Mouse (Mus musculus) brain, embryonic 18.5 days (tissue): ENCODE measurements around the gene Rhobtb1.

Source experiments
- DNase-seq: peaks from one replicate; pipeline ENCODE4 v3.0.0-alpha.2; 2012; ENCODE audit warnings: low read depth, low spot score

Gene Rhobtb1

DNA sequence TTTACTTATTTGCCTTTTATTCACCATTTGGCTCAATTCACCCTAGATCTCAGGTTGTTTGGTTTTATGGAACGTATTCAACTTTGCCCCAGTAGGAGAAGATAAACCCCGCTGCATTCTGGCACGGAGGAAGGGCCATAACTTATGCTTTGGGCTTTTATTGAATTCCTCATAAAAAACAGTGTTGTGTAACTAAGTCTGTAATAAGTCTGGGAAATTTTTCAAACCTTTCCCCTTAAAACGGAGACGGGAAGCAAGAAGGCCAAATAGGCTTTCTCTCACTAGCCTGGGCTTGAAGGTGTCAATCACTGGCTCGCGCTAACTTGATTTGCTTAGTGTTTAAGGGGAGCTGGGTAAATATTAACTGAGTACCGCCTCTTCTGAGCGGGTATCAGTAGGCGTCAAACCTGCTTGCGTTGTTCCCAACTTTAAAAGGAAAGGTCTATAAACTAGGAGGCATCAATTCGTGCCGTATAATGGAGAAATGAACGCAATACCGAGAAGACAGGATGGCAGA is 170.3 kb downstream of the Rhobtb1 start:
- no peak for DNase-seq

DNA sequence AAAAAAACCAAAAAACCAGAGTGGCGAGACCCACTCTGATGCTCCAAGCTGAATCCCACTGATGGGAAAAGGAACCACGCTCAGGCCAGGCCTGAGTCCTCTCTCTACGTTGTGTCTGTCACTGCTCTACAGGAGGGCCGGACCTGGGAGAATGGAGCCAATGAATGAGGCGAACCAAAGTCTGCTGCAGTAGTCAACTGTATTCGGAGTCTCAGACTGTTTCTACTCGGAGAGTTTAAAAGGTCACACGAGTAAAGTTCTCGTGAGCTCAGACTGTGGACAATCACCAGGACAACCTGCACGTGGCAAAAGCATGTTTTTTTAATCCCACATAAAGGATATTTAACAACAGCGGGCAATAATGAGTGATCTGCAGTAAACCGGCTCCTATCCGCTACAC is 172.8 kb downstream of the Rhobtb1 start:
- no peak for DNase-seq

DNA sequence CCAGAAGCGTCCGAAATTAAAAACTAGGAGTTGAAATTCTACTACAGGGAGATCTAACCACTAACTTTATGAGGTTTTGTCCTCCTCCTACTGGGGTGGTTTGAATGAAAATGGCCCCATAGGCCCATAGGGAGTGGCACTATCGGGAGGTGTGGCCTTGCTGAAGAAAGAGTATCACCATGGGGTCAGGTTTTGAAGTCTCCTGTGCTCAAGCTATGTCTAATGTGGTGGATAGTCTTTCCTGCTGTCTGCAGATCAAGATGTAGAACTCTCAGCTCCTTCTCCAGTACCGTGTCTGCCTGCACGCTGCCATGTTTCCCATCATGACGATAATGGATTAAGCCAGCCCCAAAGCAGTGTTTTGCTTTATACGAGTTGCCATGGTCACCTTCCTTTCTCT is 173.6 kb downstream of the Rhobtb1 start:
- DNase-seq, result no peak

DNA sequence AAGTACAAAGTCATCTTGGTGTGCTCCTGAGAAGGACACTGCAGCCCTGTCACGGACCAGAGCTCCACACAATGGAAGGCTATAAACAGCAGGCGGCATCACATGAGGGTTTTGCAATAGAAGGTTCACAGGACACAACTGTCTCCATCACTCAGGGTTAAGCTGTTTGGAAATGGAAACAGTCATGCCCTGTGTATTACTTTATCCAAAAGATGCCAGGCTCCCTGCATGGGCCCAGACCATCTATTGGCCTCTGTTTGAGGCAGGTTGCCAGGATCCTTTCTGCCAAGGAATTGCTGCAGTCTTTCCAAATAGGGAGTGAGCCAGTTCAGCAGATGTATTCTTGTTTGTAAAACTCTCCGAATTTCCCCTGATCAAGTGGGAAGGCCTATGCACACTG is 175.2 kb downstream of the Rhobtb1 start:
- DNase-seq, result no peak

DNA sequence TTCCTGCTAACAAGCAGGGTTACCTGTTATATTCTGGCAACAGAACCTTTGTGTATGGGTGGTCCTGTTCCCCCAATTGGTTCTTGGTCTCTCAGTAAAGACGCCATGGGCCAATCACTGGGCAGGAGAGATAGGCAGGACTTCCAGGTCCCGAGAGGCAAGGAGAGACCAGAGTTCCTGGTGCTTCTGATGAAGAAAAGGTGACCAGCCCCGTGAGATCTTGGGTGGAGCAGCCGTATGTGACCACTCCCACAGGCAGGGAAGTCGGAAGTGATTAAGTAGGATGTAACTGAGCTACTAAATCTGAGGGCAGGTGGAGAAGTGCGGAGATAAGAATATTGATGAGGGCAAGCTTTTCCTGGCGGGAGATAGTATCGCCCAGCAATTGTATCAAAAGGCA is 176.1 kb downstream of the Rhobtb1 start:
- DNase-seq, result no peak

DNA sequence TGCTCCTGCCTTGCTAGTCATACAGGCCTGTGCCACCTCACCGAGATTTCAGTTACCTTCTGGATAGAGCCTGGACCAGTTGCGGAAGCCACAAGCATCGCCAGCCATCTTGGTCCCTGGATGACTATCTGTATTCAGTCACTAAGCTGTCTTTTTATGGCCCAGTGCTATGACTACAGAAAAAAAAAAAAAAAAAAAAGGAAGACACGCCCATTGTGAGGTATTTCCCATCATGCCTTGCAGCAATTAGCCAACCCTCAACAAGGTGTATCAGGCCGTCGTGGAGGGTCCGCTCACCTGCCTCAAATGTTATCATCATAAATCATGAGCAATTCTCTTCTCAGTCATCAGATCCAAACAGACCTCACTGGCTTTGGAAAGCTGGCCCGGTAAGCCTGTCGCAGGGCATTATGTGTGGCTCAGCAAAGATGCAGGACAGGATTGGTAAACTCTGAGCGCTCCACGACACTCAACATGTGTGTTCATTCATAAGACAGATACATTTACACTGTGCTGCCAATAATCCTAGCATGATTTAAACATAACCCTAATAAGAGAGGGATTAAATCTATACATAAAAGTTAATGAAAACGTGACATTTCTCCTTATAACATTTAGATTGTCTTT is 176.9 kb downstream of the Rhobtb1 start:
- DNase-seq, result no peak

GRCm38 (mm10) chr10:69328656-69329046 is 177.4 kb downstream of the Rhobtb1 start:
- no peak for DNase-seq

GRCm38 (mm10) chr10:69331231-69331630 is 180.0 kb downstream of the Rhobtb1 start:
- no peak for DNase-seq

DNA sequence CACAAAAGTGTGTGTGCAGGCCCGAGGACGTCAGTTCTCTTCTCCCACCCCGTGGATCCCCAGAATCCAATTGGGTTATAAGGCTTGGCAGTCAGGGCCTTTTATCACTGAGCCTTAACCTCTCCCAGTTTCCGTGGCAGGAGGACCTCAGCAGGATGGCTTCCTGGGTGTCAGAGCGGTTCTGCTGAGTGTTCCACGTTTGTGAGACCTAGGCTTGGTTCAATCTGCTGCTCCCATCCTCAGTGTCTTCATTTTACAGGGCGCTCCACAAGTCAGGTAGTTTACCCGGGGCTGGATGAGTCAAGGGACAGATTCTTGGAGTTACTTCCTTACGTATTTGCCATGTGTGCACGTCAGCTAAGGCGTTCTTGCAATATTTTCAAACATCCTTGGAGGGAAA is 182.0 kb downstream of the Rhobtb1 start:
- DNase-seq, result no peak

- DNase-seq, result no peak
These were observed 183.3 kb downstream of the Rhobtb1 start for GRCm38 (mm10) chr10:69334271-69335194.

DNA sequence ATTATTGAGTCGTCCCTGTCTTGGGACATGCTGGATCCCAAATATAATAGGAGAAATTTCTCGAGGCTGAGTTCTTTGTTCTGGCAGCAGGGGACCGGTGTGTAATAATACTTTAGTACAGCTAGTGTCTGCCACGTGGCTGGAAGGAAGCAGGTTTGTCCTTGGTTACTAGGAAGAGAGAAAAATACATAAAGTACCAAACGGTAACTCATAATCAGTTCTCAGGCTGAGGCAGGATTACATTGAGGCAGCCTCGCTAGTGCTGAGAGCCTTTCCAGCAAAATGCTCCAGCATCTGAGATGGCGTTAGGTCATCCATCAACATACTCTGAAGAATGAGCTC is 183.9 kb downstream of the Rhobtb1 start:
- DNase-seq, result no peak

GRCm38 (mm10) chr10:69335611-69336010 is 184.4 kb downstream of the Rhobtb1 start:
- DNase-seq, result no peak

- no peak for DNase-seq
These were observed 185.0 kb downstream of the Rhobtb1 start for GRCm38 (mm10) chr10:69336219-69336618.

DNA sequence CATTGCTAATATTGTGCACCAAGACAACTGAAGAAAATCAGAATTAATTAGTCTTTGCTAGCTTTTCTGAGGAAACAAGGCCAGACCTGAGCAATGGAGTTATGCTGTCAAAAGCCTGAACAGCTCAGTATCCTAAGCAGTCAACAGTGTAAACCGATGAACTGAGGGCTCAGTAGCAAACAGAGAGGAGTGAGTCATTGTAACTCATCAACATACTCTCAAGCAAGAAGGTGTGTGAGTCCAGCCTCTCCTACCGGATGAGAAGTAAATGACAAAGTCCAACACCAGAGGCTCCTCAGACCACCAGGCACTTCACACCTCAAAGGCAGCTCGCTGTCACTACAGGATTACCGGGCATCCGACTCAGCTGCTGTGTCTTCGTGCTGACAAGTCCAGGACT is 188.8 kb downstream of the Rhobtb1 start:
- DNase-seq, result no peak
